Mouse (Mus musculus) liver, postnatal 0 days (tissue): Measurements from ENCODE around the gene Sh3d19.

ENCODE experiments used
- CTCF ChIP-seq: sonication (generic); IDR thresholded peaks from 2 replicates; pipeline ENCODE4 v1.5.1; 2016; ENCODE audit warnings: antibody characterized with exemption, low read depth
- EP300 ChIP-seq: IDR thresholded peaks from 2 replicates; pipeline ENCODE4 v1.6.1; 2016; ENCODE audit warnings: antibody characterized with exemption, low read depth, mild to moderate bottlenecking

DNA sequence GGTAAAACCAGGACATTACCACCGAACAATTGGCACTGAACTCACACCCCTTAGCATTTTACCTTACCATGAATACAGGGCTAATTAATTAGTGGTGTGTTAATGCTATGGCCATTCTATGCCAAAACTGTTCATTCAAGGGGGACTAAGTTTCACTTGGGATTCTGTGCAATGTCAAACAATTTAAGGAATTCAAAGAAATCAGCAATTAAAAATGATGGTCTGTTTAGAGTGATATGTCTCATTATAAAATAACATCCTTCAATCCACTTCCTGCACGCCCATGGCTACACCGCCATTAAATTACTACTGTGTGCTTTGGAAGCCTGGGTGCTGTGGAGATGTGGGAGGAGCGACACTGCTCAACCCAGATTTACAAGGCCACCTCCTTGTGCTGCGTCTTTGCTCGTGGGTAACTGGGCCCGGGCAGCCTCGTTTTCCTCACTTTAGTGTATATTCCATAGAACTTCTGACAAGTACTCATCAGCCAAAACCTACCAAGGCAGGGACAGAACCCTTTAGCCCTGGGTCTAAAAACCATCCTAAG lies 135.2 kb downstream of the Sh3d19 start:
- no peak for TF ChIP-seq CTCF
- no peak for TF ChIP-seq EP300
